Mouse (Mus musculus) lung, postnatal 0 days (tissue): ENCODE results near the gene Nsf.

Experiments used
- CTCF ChIP-seq: IDR thresholded peaks from 2 replicates; pipeline ENCODE4 v1.5.1; 2016; ENCODE audit warnings: antibody characterized with exemption, mild to moderate bottlenecking
- EP300 ChIP-seq: IDR thresholded peaks from 2 replicates; pipeline ENCODE4 v1.6.1; 2016; ENCODE audit warnings: antibody characterized with exemption, mild to moderate bottlenecking, control low read depth

GRCm38 (mm10) chr11:103808771-103809610, 144.9 kb downstream of the Nsf start:
- TF ChIP-seq CTCF (no peak), EP300 (no peak)
